Mouse (Mus musculus) neural tube, embryonic 14.5 days (tissue): ENCODE measurements at regions not wholly inside any gene's neighbourhood (a gene's known extent, or its start where the extent isn't known, plus 50 kb on each side); places are given as distances from the start of the nearest gene placed in this dataset.
"Not testable (repeated sequence)": the region's sequence is repeated elsewhere in the genome, so short reads cannot be mapped to it uniquely, and the experiment has no call there.

Experiments used
- ATAC-seq: fragments of 200-750 bp; cut with Nextera tagmentation; 2 replicates; pipeline ENCODE4 v1.8.0; 2017; ENCODE audit warnings: low read depth, mild to moderate bottlenecking, moderate TSS enrichment, moderate library complexity
- H3K27ac ChIP-seq: fragments of 300-500 bp; sonication (generic); 2 replicates; pipeline ENCODE4 v1.5.1; 2014; ENCODE audit warnings: low read depth, mild to moderate bottlenecking, control low read depth, low read length, moderate library complexity, mixed read lengths
- H3K27me3 ChIP-seq: fragments of 300-500 bp; sonication (generic); 2 replicates; pipeline ENCODE4 v1.6.1; 2014; ENCODE audit warnings: low read length; ENCODE audit not compliant: control insufficient read depth, insufficient read depth
- H3K36me3 ChIP-seq: fragments of 300-500 bp; sonication (generic); 2 replicates; pipeline ENCODE4 v1.6.1; 2014; ENCODE audit warnings: low read length, mixed read lengths; ENCODE audit not compliant: control insufficient read depth, insufficient read depth
- H3K4me1 ChIP-seq: fragments of 300-500 bp; sonication (generic); 2 replicates; pipeline ENCODE4 v1.6.1; 2014; ENCODE audit warnings: low read length; ENCODE audit not compliant: control insufficient read depth, insufficient read depth
- H3K4me2 ChIP-seq: fragments of 300-500 bp; sonication (generic); 2 replicates; pipeline ENCODE4 v1.6.1; 2014; ENCODE audit warnings: mild to moderate bottlenecking, low read depth, low read length, control low read depth
- H3K4me3 ChIP-seq: fragments of 300-500 bp; sonication (generic); 2 replicates; pipeline ENCODE4 v1.5.1; 2014; ENCODE audit warnings: low read depth, low read length, control low read depth, mixed read lengths
- H3K9ac ChIP-seq: fragments of 300-500 bp; sonication (generic); replicated peaks from 2 replicates; pipeline ENCODE4 v1.6.1; 2014; ENCODE audit warnings: low read depth, mild to moderate bottlenecking, control low read depth, low read length, mixed read lengths
- H3K9me3 ChIP-seq: fragments of 300-500 bp; sonication (generic); 2 replicates; pipeline ENCODE4 v1.6.1; 2016; ENCODE audit warnings: low read length; ENCODE audit not compliant: control insufficient read depth
- WGBS: fragments of 180-500 bp; shearing (Covaris S2); extraction: QIAGEN DNeasy Blood & Tissue Kit; methylation state at CpG from one replicate; pipeline ENCODE4 v1.1.7; 2014; 5-methylcytosine and 5-hydroxymethylcytosine counted together

DNA sequence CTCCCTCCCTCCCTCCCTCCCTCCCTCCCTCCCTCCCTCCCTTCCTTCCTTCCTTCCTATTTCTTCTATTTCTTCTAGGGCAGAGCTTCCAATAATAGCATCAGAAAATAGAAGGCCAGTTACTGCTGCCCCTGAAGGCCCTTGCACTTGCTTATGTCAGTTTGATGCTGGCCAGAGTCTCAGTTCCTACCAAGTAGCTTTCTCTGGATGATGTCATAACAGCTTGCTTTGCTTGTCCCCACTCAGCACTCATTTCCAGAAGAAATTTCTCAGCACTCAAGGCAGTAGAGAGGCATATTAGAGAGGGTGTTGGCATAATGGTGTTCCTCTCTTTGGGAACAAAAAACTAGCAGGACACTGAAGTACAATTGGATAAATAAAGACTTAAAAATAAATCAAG is 811.6 kb upstream of the 4930444P10Rik start:
- Histone ChIP-seq H3K4me3 (no peak overlapping the region), H3K4me2 (no peak overlapping the region), H3K4me1 (no peaks in the 10 kb centered on the region), H3K9me3 (no peaks in the 10 kb centered on the region), H3K27me3 (no peaks in the 10 kb centered on the region), H3K27ac (no peak overlapping the region), H3K9ac (no peak overlapping the region), H3K36me3 (no peaks in the 10 kb centered on the region)
- ATAC-seq: no peak

DNA sequence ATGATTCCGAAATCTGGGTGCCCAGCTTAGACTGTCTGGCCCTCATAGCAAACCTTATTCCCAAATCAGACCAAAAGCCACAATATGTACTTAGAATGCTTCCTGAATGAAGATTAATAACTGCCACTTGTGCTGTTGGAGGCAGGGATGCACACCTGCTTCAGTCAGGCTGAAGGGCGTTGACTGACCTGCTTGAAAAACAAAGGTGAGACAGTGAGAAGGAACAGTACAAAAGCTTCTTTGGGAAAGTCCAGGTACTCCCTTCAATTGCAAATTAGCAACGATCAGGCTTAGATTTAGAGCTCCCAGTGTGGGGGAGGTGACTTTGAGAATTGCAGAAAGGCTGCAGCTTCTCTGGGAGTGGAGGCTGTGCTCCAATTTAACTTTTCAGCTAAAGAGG is 775.3 kb upstream of the 4930444P10Rik start:
- WGBS: 74% methylated on average over 3 of the region's 3 CpGs
- H3K4me1 ChIP-seq, H3K36me3 ChIP-seq, H3K9me3 ChIP-seq, ATAC-seq, H3K27ac ChIP-seq, H3K4me2 ChIP-seq, H3K27me3 ChIP-seq, H3K4me3 ChIP-seq, H3K9ac ChIP-seq: not testable (repeated sequence)

DNA sequence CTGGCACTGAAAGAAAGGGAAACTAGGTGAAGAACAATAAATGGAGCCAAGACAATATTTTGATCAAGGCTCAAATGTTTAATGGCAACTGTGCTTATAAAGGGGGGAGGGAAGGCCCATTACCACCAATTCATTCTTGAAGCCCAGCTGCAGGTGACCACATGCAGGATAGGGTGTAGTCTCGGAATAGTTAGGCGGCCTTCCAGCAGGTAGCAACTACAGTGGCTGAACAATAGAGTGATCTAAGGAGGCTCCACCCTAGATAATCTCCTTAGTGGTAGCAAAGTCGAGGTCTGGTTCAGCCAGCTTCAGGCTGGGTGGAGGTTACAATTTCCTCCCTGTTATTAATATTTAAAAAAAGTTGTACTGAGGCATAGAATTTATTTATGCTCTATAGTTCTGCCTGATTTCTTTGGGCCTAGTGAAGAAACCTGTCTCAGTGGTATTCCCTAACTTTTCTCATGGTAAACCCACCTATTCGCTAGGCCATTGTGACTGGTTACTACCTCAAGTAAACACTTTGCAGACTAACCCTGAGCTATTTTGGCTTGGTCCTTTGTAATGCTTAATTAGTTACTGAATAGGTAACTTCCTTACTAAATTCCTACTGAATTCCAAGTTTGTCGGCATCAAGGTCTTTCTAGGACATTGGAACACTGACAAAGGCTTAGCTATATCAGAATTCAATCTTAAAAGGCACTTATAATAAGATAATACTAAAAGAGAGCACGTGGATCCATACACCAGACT is 774.1 kb upstream of the 4930444P10Rik start:
- ATAC-seq, H3K4me1 ChIP-seq, H3K4me2 ChIP-seq, H3K9me3 ChIP-seq, H3K27ac ChIP-seq, H3K27me3 ChIP-seq, H3K4me3 ChIP-seq, H3K36me3 ChIP-seq, H3K9ac ChIP-seq: not testable (repeated sequence)
- WGBS: 85% methylated on average over 6 of the region's 6 CpGs

DNA sequence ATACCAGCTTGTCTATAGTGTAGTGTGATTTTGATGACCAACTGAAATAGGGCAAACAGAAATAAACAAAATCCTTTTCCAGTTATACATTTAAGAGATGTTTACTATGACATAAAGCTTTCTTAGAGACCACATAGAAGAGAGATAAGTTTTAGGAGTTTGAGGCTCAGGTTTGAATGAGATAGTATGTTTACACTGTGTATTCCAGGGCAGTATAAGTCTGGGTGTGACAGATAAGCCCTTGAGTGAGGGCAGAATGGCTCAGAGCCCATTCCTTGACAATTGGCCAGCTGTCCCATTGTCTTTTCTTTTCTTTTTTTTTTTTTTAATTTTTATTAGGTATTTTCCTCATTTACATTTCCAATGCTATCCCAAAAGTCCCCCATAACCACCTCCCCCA is 744.0 kb upstream of the 4930444P10Rik start:
- Histone ChIP-seq H3K4me2 (no peak overlapping the region), H3K27me3 (no peaks in the 10 kb centered on the region)

DNA sequence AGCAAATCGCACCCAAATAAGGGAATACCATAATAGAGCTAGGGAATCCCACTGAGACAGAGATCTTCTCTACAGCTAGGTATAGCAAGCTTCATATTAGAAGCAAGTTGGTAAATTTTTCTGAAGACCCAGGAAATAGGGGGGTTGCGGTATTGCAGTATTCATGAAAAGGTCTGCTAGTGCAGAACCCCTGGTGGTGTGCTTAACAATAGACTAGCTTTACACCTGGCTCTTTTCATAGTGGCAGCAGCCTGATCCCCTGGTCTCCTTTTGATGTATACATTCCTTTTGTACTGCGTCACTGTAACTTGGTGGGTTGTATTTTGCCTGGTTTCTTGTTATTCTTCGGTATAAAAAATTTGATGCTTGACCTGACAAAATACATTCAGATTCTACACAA is 731.6 kb upstream of the 4930444P10Rik start:
- not testable (repeated sequence) for H3K4me3 ChIP-seq, H3K9ac ChIP-seq, H3K27ac ChIP-seq, H3K36me3 ChIP-seq, H3K27me3 ChIP-seq, H3K4me1 ChIP-seq, H3K4me2 ChIP-seq, ATAC-seq, H3K9me3 ChIP-seq
- WGBS: 74% methylated on average over 4 of the region's 4 CpGs

More for the DNA sequence above, 744.0 kb upstream of the 4930444P10Rik start:
- no peak overlapping the region for H3K27ac ChIP-seq
- no peak overlapping the region for H3K9ac ChIP-seq
- no peak for ATAC-seq
- no peaks in the 10 kb centered on the region for H3K36me3 ChIP-seq
- no peaks in the 10 kb centered on the region for H3K9me3 ChIP-seq
- H3K4me3 ChIP-seq: no peak overlapping the region
- no peaks in the 10 kb centered on the region for H3K4me1 ChIP-seq

DNA sequence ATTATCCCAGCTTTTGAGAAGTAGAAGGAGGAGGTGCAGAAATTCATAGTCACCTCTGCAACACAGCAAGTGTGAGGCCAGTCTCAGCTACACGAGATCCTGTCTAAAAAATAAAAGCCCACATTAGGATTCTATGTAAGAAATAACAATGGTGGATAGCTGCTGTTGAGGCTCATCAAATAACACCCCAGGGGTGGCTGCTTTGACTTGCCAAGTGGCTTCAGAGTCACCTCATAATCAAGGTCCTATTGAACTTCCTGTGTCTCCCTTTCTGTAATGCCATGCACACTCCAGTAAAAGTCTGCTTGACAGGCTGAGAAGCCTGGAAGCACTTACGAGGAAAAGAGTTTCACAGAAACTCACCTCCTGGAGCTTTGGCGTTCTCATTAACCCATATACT is 730.9 kb upstream of the 4930444P10Rik start:
- no peak overlapping the region for H3K4me2 ChIP-seq
- H3K27ac ChIP-seq: no peak overlapping the region
- H3K9me3 ChIP-seq: no peaks in the 10 kb centered on the region
- H3K4me3 ChIP-seq: no peak overlapping the region
- H3K4me1 ChIP-seq: no peaks in the 10 kb centered on the region
- H3K9ac ChIP-seq: no peak overlapping the region
- WGBS: 67% methylated on average over 3 of the region's 3 CpGs
- no peaks in the 10 kb centered on the region for H3K27me3 ChIP-seq
- no peak for ATAC-seq
- no peaks in the 10 kb centered on the region for H3K36me3 ChIP-seq

DNA sequence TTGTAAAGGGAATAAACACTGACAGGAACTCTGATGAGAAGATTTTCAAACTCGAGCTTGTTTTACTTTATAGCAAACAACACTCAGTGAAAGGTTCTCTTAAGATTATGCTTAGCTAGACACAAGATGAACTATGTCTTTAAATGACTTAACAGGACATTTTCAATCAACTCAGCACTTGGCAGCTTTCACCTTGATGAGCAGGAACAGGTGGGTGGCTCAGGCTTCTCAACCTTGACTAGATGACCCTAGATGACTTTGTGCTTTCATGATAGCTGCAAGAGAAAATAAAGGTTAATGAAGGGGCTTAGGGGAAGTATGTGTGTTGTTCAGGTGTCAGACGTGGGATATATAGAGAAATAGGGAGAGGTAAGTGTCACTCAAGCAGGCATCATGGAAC is 728.1 kb upstream of the 4930444P10Rik start:
- 71% methylated on average over 2 of the region's 2 CpGs for WGBS
- no peaks in the 10 kb centered on the region for H3K9me3 ChIP-seq
- no peak overlapping the region for H3K4me3 ChIP-seq
- ATAC-seq: no peak
- no peaks in the 10 kb centered on the region for H3K4me1 ChIP-seq
- H3K4me2 ChIP-seq: no peak overlapping the region
- H3K9ac ChIP-seq: no peak overlapping the region
- no peaks in the 10 kb centered on the region for H3K27me3 ChIP-seq
- H3K36me3 ChIP-seq: no peaks in the 10 kb centered on the region
- no peak overlapping the region for H3K27ac ChIP-seq

DNA sequence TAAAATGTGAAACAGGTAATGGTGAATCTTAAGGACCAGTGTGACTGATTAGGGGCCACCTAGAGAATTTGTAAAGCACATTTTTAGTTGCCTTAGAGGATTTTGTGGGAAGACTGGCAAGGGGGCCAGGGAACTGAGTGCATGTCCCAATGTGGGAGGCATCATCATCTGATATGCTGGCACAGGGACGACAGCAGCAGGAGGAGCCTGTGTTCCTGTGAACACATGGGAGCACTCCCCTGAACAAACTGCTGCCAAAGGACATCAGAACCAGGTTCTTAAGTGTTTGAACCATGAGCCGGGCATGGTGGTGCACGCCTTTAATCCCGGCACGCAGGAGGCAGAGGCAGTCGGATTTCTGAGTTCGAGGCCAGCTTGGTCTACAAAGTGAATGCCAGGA is 723.4 kb upstream of the 4930444P10Rik start:
- no peaks in the 10 kb centered on the region for H3K36me3 ChIP-seq
- H3K4me3 ChIP-seq: no peak overlapping the region
- H3K4me2 ChIP-seq: no peak overlapping the region
- H3K27me3 ChIP-seq: no peaks in the 10 kb centered on the region
- no peaks in the 10 kb centered on the region for H3K9me3 ChIP-seq
- no peak overlapping the region for H3K9ac ChIP-seq
- no peak overlapping the region for H3K27ac ChIP-seq
- no peak for ATAC-seq
- no peaks in the 10 kb centered on the region for H3K4me1 ChIP-seq
- 90% methylated on average over 7 of the region's 7 CpGs for WGBS

DNA sequence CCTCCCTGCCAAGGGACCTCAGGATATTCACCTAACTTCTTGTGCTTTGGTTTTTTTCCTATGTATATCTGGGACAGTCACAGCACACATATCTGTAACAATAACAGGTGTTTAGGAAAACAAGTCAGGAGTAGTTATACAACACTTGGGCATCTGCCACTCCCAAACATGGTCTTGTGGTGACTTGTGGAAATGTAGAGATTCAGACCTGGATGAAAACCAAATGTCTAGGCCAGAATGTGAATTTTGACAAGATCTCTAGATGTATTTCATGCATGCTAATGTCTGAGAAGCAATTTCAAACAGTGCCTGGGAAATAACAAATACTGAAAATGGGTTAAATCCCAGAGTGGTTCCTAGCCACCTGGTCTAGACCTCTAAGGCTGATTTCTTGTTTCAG is 722.6 kb upstream of the 4930444P10Rik start:
- Histone ChIP-seq H3K9me3 (no peaks in the 10 kb centered on the region), H3K36me3 (no peaks in the 10 kb centered on the region), H3K9ac (no peak overlapping the region), H3K27ac (no peak overlapping the region), H3K4me2 (no peak overlapping the region), H3K4me1 (no peaks in the 10 kb centered on the region), H3K27me3 (no peaks in the 10 kb centered on the region), H3K4me3 (no peak overlapping the region)
- ATAC-seq: no peak
